Mouse (Mus musculus) kidney, postnatal 25 days (tissue): ENCODE data around the gene Lrrc8c.

ENCODE experiments used
- DNase-seq, 2 experiments: peaks; one replicate each; pipeline ENCODE4 v3.0.0; 2021; ENCODE audit warnings: mixed read lengths in 2 of 2

Lrrc8c gene

GRCm38 (mm10) chr5:105508813-105509212, 10.4 kb upstream of the Lrrc8c start:
- peak in 1 of 2 experiments; percentile 22 for DNase-seq

GRCm38 (mm10) chr5:105512297-105512696, 6.9 kb upstream of the Lrrc8c start:
- DNase-seq = no peak

GRCm38 (mm10) chr5:105515532-105515931, 3.7 kb upstream of the Lrrc8c start:
- DNase-seq = peak in 1 of 2 experiments; percentile 2

- no peak for DNase-seq
Measured at GRCm38 (mm10) chr5:105516290-105516689, 2.9 kb upstream of the Lrrc8c start.

- DNase-seq = no peak
Measured at GRCm38 (mm10) chr5:105517992-105518625, 1.1 kb upstream of the Lrrc8c start.

GRCm38 (mm10) chr5:105518626-105519095, 527 bp upstream of the Lrrc8c start:
- DNase-seq = no peak

- peak in 1 of 2 experiments; percentile 32 for DNase-seq
Measured at GRCm38 (mm10) chr5:105519976-105520300, 750 bp downstream of the Lrrc8c start.

- peak in 1 of 2 experiments; percentile 16 for DNase-seq
Measured at GRCm38 (mm10) chr5:105520442-105520965, 1.3 kb downstream of the Lrrc8c start.

GRCm38 (mm10) chr5:105523452-105523851, 4.3 kb downstream of the Lrrc8c start:
- peak in 1 of 2 experiments; percentile 39 for DNase-seq

- peak in 1 of 2 experiments; percentile 23 for DNase-seq
Measured at GRCm38 (mm10) chr5:105525004-105525403, 5.8 kb downstream of the Lrrc8c start.

GRCm38 (mm10) chr5:105526107-105526645, 7.0 kb downstream of the Lrrc8c start:
- peak in 1 of 2 experiments; percentile 28 for DNase-seq

GRCm38 (mm10) chr5:105526766-105527165, 7.6 kb downstream of the Lrrc8c start:
- peak in 1 of 2 experiments; percentile 33 for DNase-seq

- DNase-seq = peak in 1 of 2 experiments; percentile 41
Measured at GRCm38 (mm10) chr5:105527477-105528331, 8.5 kb downstream of the Lrrc8c start.

- DNase-seq = peak in 1 of 2 experiments; percentile 8
Measured at GRCm38 (mm10) chr5:105530576-105530975, 11.4 kb downstream of the Lrrc8c start.

GRCm38 (mm10) chr5:105535186-105535585, 16.0 kb downstream of the Lrrc8c start:
- DNase-seq = no peak

- DNase-seq = no peak
Measured at GRCm38 (mm10) chr5:105536172-105536571, 17.0 kb downstream of the Lrrc8c start.

GRCm38 (mm10) chr5:105537101-105537723, 18.0 kb downstream of the Lrrc8c start:
- DNase-seq = no peak

GRCm38 (mm10) chr5:105541051-105541450, 21.9 kb downstream of the Lrrc8c start:
- DNase-seq = no peak

- DNase-seq = no peak
Measured at GRCm38 (mm10) chr5:105545126-105545525, 25.9 kb downstream of the Lrrc8c start.

- no peak for DNase-seq
Measured at GRCm38 (mm10) chr5:105547115-105547514, 27.9 kb downstream of the Lrrc8c start.

GRCm38 (mm10) chr5:105551808-105552207, 32.6 kb downstream of the Lrrc8c start:
- DNase-seq = no peak

- DNase-seq = no peak
Measured at GRCm38 (mm10) chr5:105556291-105556690, 37.1 kb downstream of the Lrrc8c start.

- no peak for DNase-seq
Measured at GRCm38 (mm10) chr5:105557346-105557745, 38.2 kb downstream of the Lrrc8c start.
